Mouse (Mus musculus) cerebellum, adult 2 months (tissue): ENCODE results near the gene Tbxa2r. TPM values are rescaled to one million over a fixed set of nuclear protein-coding genes. Genes with fewer than 3 reads are reported as not detected.

Experiments
- DNase-seq, 2 experiments: peaks; one replicate each; pipeline ENCODE4 v3.0.0; 2021
- H3K27ac ChIP-seq: fragments of 200-500 bp; 2 replicates; pipeline ENCODE4 v1.5.1; 2012; ENCODE audit warnings: low read length, control low read depth, inconsistent platforms; ENCODE audit not compliant: insufficient read depth
- H3K27me3 ChIP-seq: fragments of 200-500 bp; 2 replicates; pipeline ENCODE4 v1.6.1; 2012; ENCODE audit warnings: inconsistent platforms, mild to moderate bottlenecking, low read length, moderate library complexity; ENCODE audit not compliant: control insufficient read depth, insufficient read depth
- H3K4me1 ChIP-seq: fragments of 200-500 bp; 2 replicates; pipeline ENCODE4 v1.6.1; 2011; ENCODE audit warnings: low read length; ENCODE audit not compliant: control insufficient read depth, insufficient read depth
- H3K4me3 ChIP-seq: fragments of 200-500 bp; replicated peaks from 2 replicates; pipeline ENCODE3; 2011; ENCODE audit warnings: mild to moderate bottlenecking, low read depth, low read length, control low read depth; ENCODE audit not compliant: insufficient read depth
- CTCF ChIP-seq: fragments of 200-500 bp; IDR thresholded peaks from 2 replicates; pipeline ENCODE4 v1.5.1; 2011; ENCODE audit warnings: low read depth, mild to moderate bottlenecking, control low read depth, low read length, moderate library complexity, borderline replicate concordance; ENCODE audit not compliant: insufficient read depth
- POLR2A ChIP-seq: fragments of 200-500 bp; IDR thresholded peaks from 2 replicates; pipeline ENCODE4 v1.6.1; 2011; ENCODE audit warnings: low read length, control low read depth, borderline replicate concordance; ENCODE audit not compliant: insufficient read depth
- WGBS: fragments of 180-500 bp; shearing (Covaris S2); methylation state at CpG from one replicate; pipeline ENCODE4 v1.1.7; 2018; 5-methylcytosine and 5-hydroxymethylcytosine counted together
- polyA plus RNA-seq: library from polyadenylated mRNA; depleted of rRNA; stranded (reverse); fragments of >200 nt; gene quantifications from 2 replicates; pipeline ENCODE4 v1.2.3, GENCODE M21; 2012; rRNA removed

The Tbxa2r gene
- polyA plus RNA-seq = 2.2 and 3.2 TPM in 2 replicates

- 0 out of 2 replicates have a peak, but pooled peaks cover 1% of the 10 kb centered on the region for H3K27me3 ChIP-seq
- no peak for TF ChIP-seq POLR2A
- no peak for TF ChIP-seq CTCF
- no peaks in the 10 kb centered on the region for H3K4me1 ChIP-seq
- no peak within 1 kb of the TSS for H3K4me3 ChIP-seq
- DNase-seq = no peak
- WGBS = 17% methylated on average over 10 of the region's 10 CpGs
- no peak within 1 kb of the TSS for H3K27ac ChIP-seq
These were observed at the start of gene Tbxa2r for GRCm38 (mm10) chr10:81328386-81328785. TSS of gene Tbxa2r (plus strand) at chr10:81328731.

GRCm38 (mm10) chr10:81279496-81279895 lies 49.0 kb upstream of the Tbxa2r start:
- H3K27me3 ChIP-seq = no peaks in the 10 kb centered on the region
- H3K27ac ChIP-seq = no peak overlapping the region
- no peak overlapping the region for H3K4me3 ChIP-seq
- 49% methylated on average over 10 of the region's 10 CpGs for WGBS
- no peaks in the 10 kb centered on the region; the same call in 1 of the 2 replicates for H3K4me1 ChIP-seq
- DNase-seq = no peak
- TF ChIP-seq POLR2A (no peak), CTCF (no peak)

- WGBS = 59% methylated on average over 6 of the region's 6 CpGs
- Histone ChIP-seq H3K4me3 (no peak overlapping the region), H3K27ac (no peak overlapping the region), H3K27me3 (no peaks in the 10 kb centered on the region), H3K4me1 (no peaks in the 10 kb centered on the region)
- TF ChIP-seq CTCF = no peak
- TF ChIP-seq POLR2A = no peak
- DNase-seq = no peak
These were observed 44.3 kb upstream of the Tbxa2r start for GRCm38 (mm10) chr10:81284189-81284588.

- TF ChIP-seq POLR2A (no peak), CTCF (no peak)
- no peak for DNase-seq
- H3K27ac ChIP-seq = no peak overlapping the region
- no peaks in the 10 kb centered on the region for H3K27me3 ChIP-seq
- H3K4me3 ChIP-seq = no peak overlapping the region
- WGBS = 21% methylated on average over 17 of the region's 17 CpGs
- no peaks in the 10 kb centered on the region for H3K4me1 ChIP-seq
These were observed 43.8 kb upstream of the Tbxa2r start for GRCm38 (mm10) chr10:81284719-81285118.

GRCm38 (mm10) chr10:81285694-81286450 lies 42.7 kb upstream of the Tbxa2r start:
- DNase-seq = peak; percentile 86 to 89
- WGBS = 3% methylated on average over 54 of the region's 54 CpGs
- peak overlapping the region; percentile 12 for H3K4me3 ChIP-seq
- no peak for TF ChIP-seq POLR2A
- no peak for TF ChIP-seq CTCF
- no peak overlapping the region for H3K27ac ChIP-seq
- H3K27me3 ChIP-seq = no peaks in the 10 kb centered on the region
- H3K4me1 ChIP-seq = no peaks in the 10 kb centered on the region; the same call in 1 of the 2 replicates

- H3K27me3 ChIP-seq = no peaks in the 10 kb centered on the region
- H3K4me3 ChIP-seq = no peak overlapping the region
- H3K27ac ChIP-seq = no peak overlapping the region
- WGBS = 64% methylated on average over 6 of the region's 6 CpGs
- TF ChIP-seq POLR2A (no peak), CTCF (no peak)
- no peak for DNase-seq
- no peaks in the 10 kb centered on the region; the same call in 1 of the 2 replicates for H3K4me1 ChIP-seq
These were observed 41.9 kb upstream of the Tbxa2r start for GRCm38 (mm10) chr10:81286586-81286985.

GRCm38 (mm10) chr10:81287513-81288157 lies 40.9 kb upstream of the Tbxa2r start:
- WGBS = 64% methylated on average over 8 of the region's 8 CpGs

More at GRCm38 (mm10) chr10:81287513-81288157, 40.9 kb upstream of the Tbxa2r start:
- H3K4me3 ChIP-seq = no peak overlapping the region
- peak; percentile 75 for TF ChIP-seq CTCF
- TF ChIP-seq POLR2A = no peak
- H3K27me3 ChIP-seq = no peaks in the 10 kb centered on the region
- no peak for DNase-seq
- no peak overlapping the region for H3K27ac ChIP-seq
- H3K4me1 ChIP-seq = no peaks in the 10 kb centered on the region; the same call in 1 of the 2 replicates
